Mouse (Mus musculus): ENCODE measurements at regions not wholly inside any gene's neighbourhood (a gene's known extent, or its start where the extent isn't known, plus 50 kb on each side); places are given as distances from the start of the nearest gene placed in this dataset.

- DNase-seq: no peak
These were observed 131.2 kb upstream of the Osr1 start for GRCm38 (mm10) chr12:9438575-9439161.

- DNase-seq: peak; percentile 23 to 51
These were observed 119.3 kb upstream of the Osr1 start for GRCm38 (mm10) chr12:9450620-9451019.

- no peak for DNase-seq
These were observed 109.7 kb upstream of the Osr1 start for GRCm38 (mm10) chr12:9460193-9460592.

- no peak for DNase-seq
These were observed 100.1 kb upstream of the Osr1 start for GRCm38 (mm10) chr12:9469655-9470470.

GRCm38 (mm10) chr12:9475836-9476235 lies 94.1 kb upstream of the Osr1 start:
- DNase-seq: no peak

GRCm38 (mm10) chr12:9478201-9478600 lies 91.7 kb upstream of the Osr1 start:
- DNase-seq: peak; percentile 14 to 41

- DNase-seq: no peak
These were observed 82.1 kb upstream of the Osr1 start for GRCm38 (mm10) chr12:9487674-9488413.

- no peak for DNase-seq
These were observed 56.0 kb upstream of the Osr1 start for GRCm38 (mm10) chr12:9513926-9514325.

- no peak for DNase-seq
These were observed 51.1 kb upstream of the Osr1 start for GRCm38 (mm10) chr12:9518782-9519181.

GRCm38 (mm10) chr12:9519346-9519745 lies 50.6 kb upstream of the Osr1 start:
- DNase-seq: peak; percentile 47 to 50

Data from kidney, postnatal 25 days (tissue).